Mouse (Mus musculus) gastrocnemius, postnatal 36 days (tissue): Measurements from ENCODE around the gene Cnnm1. TPM values are rescaled to one million over a fixed set of nuclear protein-coding genes. Genes with fewer than 3 reads are reported as not detected.
"Not testable (repeated sequence)": the region's sequence is repeated elsewhere in the genome, so short reads cannot be mapped to it uniquely, and the experiment has no call there.

ENCODE experiments used
- DNase-seq, 2 experiments: peaks; one replicate each; pipeline ENCODE4 v3.0.0; 2022
- intact Hi-C: fragments of 180-260 bp; cut with DNase I; formaldehyde crosslinking; loops from one replicate; pipeline ENCODE4 v1.15.1; 2025
- total RNA-seq, 2 experiments: library from RNA; stranded (reverse); gene quantifications; 2 replicates each; pipeline ENCODE4 v1.2.3; 2021

Gene Cnnm1
- total RNA-seq, 2 experiments from 2014 or later: not detected

DNA sequence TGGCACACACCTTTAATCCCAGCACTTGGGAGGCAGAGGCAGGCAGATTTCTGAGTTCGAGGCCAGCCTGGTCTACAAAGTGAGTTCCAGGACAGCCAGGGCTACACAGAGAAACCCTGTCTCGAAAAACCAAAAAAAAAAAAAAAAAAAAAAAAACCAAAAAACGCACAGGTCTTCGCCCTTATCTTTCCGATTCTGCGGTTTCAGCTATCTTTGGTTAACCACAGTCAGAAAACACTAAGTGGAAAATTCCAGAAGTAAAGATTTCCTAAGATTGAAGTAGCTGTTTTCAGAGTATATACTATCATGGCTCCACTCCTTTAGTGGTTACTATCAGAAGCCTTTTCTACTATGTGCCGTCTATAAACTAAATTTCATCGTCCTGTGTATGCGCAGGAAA is 63.4 kb downstream of the Cnnm1 start:
- intact Hi-C loops, DNase-seq: not testable (repeated sequence)

- intact Hi-C loops: no loop called here
Observed at GRCm38 (mm10) chr19:43505441-43505840, 65.2 kb downstream of the Cnnm1 start.

DNA sequence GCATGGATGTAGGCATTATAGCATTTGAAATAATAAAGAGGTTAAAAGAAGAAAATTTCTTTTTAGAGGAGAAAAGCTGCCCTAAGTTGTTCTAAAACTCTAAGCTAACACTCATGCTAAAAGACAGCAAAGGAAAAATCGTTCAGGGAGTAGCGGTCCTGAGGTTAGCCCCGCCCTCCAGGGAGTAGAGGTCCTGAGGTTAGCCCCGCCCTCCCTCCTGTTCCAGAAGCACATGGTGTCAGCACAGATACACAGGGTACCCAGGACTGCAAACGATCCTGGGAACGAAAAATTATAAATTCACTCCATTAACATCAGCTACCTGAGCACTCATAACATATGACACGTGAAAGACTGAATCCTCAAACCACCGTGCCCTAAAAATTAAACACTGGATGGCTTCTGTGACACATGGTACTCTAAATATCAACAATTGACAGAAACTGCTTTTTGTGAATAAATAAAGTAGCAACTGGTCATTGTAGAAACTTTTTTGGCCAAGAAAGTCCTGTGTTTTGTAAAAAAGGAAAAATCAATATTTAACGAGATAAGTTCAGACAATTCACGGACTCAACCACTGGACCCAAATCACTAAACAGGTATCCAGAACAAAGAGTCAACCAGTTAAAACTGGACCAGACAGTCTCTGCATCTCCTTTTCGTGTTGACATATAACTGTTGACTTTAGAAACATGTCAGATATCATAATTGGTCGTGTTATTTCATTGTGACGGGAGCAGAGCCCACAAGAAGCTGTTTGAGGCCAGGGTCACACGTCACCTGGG is 70.4 kb downstream of the Cnnm1 start:
- DNase-seq: no peak
- intact Hi-C loops: no loop called here

More at GRCm38 (mm10) chr19:43505441-43505840, 65.2 kb downstream of the Cnnm1 start:
- DNase-seq: no peak

DNA sequence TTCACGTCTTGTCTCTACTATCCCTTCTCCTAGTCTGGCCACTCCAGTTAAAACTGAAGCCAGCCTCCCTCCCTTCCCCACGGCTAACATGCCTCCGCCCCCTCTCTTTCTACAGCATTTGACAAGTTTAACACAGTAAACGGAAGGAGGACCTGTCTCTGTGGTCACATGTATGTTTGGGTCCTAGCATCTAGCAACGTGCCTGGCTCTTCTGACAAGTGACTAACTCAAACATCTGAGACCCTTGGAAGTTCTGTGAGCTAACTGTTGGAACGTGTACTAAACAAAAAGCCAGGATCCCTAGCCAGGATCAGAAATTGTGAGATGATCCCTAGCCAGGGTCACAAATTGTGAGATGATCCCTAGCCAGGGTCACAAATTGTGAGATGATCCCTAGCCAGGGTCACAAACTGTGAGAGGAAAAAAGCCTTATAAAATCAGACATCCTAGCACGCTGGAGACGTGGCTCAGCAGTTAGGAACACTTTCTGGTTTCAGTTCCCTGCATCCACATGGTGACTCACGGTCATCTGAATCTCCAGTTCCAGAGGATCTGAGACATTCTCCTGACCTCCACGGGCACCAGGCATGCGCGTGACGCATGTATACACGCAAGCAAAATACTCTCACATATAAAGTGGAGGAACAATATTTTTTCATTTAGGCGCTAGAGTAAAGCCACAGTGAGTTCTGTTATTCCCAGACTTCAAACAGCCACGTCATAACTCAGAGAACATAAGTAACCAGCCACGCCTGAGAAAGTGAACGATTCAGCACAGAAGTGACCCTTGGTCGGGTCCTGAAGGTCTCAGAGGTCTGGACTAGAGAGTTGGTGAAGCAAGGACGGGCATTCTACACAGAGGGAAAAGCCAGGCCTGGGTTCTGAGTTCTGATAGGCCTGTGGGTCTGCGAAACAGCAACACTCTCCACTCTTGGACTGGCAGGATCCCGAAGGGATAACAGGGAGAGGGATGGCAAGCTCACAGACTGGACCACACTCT is 71.7 kb downstream of the Cnnm1 start:
- DNase-seq: no peak

GRCm38 (mm10) chr19:43513874-43514273 is 73.6 kb downstream of the Cnnm1 start:
- intact Hi-C loops: no loop called here
- no peak for DNase-seq

More for the DNA sequence above, 71.7 kb downstream of the Cnnm1 start:
- intact Hi-C loops: no loop called here

DNA sequence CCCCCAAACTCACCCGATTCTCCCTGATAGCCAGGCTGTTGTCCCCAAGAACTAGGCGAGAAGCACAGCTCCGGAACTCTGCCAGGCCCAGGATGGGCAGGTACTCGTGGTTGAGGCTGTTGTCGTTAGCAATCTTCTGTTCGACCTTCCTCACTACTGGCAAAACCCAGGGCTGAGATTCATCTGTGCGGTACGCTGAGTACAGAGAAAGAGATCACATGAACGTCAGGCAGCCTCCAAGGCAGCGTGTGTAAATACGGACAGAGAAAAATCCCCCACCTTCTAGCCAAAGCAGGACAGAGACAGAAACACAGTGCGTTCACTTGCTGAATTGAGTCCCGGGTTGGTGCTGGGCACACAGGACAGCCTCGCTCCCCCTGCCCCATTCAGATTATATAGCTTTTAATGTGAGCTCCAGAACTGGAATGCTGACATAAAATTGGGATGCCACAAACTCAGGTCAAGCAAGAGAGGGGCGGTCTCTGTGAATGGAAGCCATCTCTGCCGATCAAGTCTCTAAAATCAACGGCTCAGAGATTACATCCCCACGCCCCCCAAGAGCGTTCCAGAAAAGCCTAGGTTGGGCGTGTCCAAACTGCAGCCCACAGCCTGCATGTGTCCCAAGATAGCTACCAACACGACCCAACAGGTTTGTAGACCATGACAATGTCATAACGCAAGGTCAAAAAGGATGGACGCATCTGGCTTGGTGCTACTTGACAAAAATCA is 75.6 kb downstream of the Cnnm1 start:
- no peak for DNase-seq
- intact Hi-C loops: no loop called here

GRCm38 (mm10) chr19:43516397-43517035 is 76.3 kb downstream of the Cnnm1 start:
- DNase-seq: no peak
- intact Hi-C loops: no loop called here

DNA sequence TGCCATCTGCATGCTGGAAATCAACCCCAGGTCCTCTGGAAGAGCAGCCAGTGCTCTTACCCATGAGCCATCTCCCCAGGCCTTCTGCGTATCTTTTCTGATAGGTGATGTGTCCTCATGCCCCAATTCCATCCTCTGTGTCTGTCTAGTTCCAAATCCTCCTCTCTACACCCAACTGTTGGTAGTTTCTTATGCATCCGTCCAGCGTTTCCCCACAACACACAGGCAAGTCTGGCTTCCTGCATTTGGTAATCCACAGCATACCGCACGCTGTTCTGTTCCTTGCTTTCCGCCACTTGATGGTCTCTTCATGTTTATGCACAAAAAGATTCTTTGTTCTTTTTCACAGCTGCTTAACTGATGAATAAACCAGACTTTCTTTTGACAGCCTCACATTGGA is 77.1 kb downstream of the Cnnm1 start:
- DNase-seq: no peak
- intact Hi-C loops: no loop called here

GRCm38 (mm10) chr19:43517808-43518207 is 77.6 kb downstream of the Cnnm1 start:
- DNase-seq: no peak
- intact Hi-C loops: no loop called here

DNA sequence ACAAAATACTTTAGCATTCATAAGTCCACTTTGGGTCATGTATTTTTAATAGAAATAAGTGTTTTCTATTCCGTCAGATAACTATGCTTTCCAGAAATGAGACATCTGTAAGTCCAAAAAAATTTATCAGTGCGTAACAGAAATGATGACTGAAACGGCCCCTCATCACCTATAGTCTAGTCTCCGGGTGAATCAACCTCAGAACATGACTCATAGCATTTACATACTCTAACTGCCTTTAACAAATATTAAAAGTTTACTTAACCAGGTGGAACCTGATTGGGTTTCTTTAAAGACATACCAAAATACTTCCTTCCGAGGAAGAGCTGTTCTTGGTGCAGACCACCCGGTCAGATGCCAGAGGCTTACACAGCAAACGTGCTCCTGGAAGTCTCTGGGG is 78.0 kb downstream of the Cnnm1 start:
- intact Hi-C loops: no loop called here
- no peak for DNase-seq

GRCm38 (mm10) chr19:43519226-43519625 is 79.0 kb downstream of the Cnnm1 start:
- intact Hi-C loops: no loop called here
- no peak for DNase-seq

DNA sequence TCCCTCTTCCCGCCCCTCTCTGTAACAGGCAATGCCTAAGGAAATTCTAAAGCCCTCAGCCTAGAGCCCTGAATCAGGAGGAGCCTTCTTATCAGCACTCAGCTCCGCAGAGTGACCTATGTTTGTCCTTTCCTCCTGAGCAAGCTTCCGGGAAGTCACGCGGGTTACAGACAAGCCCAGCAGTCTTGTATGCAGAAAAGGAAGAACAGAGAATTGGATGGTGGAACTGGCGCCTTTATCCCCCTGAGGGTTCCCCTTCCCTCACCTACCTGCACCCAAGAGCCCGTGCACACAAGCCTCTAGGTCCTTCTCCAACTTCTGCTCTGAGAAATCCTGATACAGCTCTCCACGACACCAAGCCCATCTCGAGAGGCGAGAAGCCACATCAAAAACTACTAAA is 80.2 kb downstream of the Cnnm1 start:
- intact Hi-C loops: no loop called here
- no peak for DNase-seq

- no peak for DNase-seq
Observed at GRCm38 (mm10) chr19:43521362-43521761, 81.1 kb downstream of the Cnnm1 start.

DNA sequence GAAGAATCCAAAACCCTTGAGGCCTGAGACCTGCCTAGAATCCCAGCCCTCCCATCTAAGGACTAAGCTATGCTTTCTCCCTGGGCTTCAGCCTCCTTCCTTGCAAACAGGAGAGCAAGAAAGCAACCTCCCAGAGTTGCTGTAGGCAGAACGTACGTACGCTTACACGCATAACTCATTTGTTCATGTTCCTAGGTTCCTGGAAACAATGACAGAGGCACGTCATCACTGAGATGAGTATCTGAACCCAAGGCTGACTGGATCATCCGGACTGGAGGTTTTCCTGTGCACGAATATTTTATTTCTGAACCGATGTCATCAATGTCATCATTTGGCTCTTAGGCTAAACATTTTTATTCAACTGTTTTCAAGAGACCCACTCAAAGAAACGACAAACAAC is 81.8 kb downstream of the Cnnm1 start:
- DNase-seq: no peak
- intact Hi-C loops: no loop called here

More at GRCm38 (mm10) chr19:43521362-43521761, 81.1 kb downstream of the Cnnm1 start:
- intact Hi-C loops: no loop called here

DNA sequence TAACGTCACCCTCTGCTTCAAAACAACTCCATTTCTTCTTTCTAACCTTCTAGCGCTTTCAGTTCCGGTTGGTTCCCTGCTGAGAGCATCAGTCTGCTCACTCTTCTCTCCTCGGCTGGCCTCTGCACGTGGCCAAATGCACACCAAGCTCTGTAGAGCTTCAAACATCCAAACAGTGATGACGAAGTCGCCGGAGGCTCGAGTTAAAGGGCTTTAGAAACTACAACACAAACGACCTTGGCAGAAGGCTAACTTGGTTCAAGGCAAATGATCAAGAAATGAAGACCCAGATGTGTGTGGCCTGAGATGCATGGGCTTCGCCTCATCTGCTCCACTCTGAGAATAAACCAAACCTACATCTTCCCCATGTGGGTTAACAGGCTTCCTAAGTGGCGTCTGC is 83.3 kb downstream of the Cnnm1 start:
- DNase-seq: no peak
- intact Hi-C loops: no loop called here

GRCm38 (mm10) chr19:43524187-43525103 is 84.2 kb downstream of the Cnnm1 start, which contains the start of gene Got1:
Gene Got1, minus strand, starts transcription at chr19:43524605.
- intact Hi-C loops: no loop called here
- peak; percentile 87 to 92 for DNase-seq

DNA sequence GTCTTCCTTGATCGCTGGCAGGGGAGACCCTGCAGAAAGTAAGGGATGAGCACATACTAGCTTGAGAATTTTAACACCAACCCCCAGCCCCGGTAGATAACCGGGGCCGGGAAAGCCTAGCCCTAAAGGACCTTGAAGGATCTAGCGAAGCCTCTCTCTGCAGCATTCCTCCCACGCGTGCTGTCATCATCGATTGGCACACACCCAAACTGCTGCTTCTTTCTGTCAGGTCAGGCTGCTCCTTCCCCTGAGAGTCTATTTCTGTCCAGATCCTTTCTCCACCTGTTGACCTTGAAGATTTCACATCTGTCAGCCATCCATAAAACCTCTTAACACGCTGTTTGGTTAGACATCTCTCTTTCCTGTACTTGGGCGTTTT is 84.9 kb downstream of the Cnnm1 start:
- intact Hi-C loops: no loop called here
- peak in 1 of 2 experiments; percentile 70 for DNase-seq

- intact Hi-C loops: no loop called here
- DNase-seq: no peak
Observed at GRCm38 (mm10) chr19:43525566-43525965, 85.3 kb downstream of the Cnnm1 start.

- DNase-seq: no peak
- intact Hi-C loops: no loop called here
Observed at GRCm38 (mm10) chr19:43526025-43526424, 85.8 kb downstream of the Cnnm1 start.
